Mouse (Mus musculus): ENCODE data around the gene Olfr550. TPM values are rescaled to one million over a fixed set of nuclear protein-coding genes. Genes with fewer than 3 reads are reported as not detected.
"Not testable (repeated sequence)": the region's sequence is repeated elsewhere in the genome, so short reads cannot be mapped to it uniquely, and the experiment has no call there.

The Olfr550 gene
- polyA plus RNA-seq, 1 experiment = not detected

DNA sequence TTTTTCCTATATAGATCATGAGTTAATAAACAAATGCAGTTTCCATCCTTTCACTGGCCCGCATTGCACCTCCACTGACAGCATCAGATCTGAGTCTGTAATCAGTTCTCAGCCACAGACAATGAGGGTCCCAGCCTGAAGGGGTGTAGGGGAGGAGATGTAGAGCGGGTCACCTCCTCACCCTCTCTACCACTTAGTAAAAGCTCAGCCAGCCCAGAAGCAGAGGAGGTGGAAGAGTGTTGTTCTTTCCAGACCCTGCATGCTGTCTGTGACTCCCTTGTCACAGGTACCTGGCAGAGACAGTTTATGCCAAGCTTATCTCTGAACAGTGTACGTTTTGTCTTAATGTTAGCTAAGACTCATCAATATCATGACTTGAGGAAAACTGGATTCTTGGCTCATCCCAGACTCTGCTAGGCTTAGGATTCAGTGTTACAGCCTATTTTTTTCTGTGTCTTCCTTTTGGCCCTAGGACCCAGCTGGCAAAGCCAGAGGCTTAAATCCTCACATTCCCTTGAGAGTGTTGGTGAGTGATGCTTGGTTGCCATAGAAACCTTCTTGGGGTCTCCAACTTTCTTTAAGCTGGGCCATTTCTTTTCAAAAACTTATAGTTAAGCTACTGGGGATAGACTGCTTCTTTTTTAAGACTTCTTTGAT is 2.1 kb downstream of the Olfr550 start:
- no peaks in the 10 kb centered on the region for H3K36me3 ChIP-seq (replicated peaks; ENCODE audit: low read length)
- peaks cover 30% of the 10 kb centered on the region for H3K4me1 ChIP-seq
- no peaks in the 10 kb centered on the region for H3K9me3 ChIP-seq
- H3K27me3 ChIP-seq (replicated peaks) = no peaks in the 10 kb centered on the region
- H3K4me3 ChIP-seq (replicated peaks) = no peak overlapping the region
- TF ChIP-seq GATA1 (IDR thresholded peaks at IDR 0.05; ENCODE audit: borderline replicate concordance, low read length) (no peak), FLI1 (IDR thresholded peaks at IDR 0.05; ENCODE audit: low read length) (no peak)

DNA sequence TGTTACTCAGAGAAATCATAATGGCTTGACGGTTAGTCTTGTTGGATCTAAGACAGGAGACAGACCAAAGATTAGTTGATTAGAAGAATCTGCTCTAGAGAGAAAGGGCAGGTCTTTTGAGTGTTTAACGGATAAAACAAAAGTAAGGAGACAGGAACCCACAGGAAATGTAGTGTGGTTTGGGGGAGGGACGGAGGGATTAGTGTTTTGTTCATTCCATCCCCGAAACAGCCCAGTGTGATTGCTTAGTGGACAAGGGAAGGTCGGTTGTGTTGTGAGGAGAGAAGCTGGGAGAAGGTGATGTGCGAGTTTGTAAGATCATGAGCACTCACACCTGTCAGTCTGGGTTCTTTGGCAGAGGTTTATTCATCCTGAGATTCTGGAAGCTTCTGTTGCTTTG is 4.8 kb downstream of the Olfr550 start:
- H3K4me3 ChIP-seq (replicated peaks) = peak overlapping the region; percentile 28
- no peaks in the 10 kb centered on the region for H3K27me3 ChIP-seq (replicated peaks)
- TF ChIP-seq FLI1 (IDR thresholded peaks at IDR 0.05; ENCODE audit: low read length) = no peak
- no peak for TF ChIP-seq GATA1 (IDR thresholded peaks at IDR 0.05; ENCODE audit: borderline replicate concordance, low read length)
- H3K36me3 ChIP-seq (replicated peaks; ENCODE audit: low read length) = no peaks in the 10 kb centered on the region
- H3K9me3 ChIP-seq = no peaks in the 10 kb centered on the region
- peaks cover 46% of the 10 kb centered on the region for H3K4me1 ChIP-seq

DNA sequence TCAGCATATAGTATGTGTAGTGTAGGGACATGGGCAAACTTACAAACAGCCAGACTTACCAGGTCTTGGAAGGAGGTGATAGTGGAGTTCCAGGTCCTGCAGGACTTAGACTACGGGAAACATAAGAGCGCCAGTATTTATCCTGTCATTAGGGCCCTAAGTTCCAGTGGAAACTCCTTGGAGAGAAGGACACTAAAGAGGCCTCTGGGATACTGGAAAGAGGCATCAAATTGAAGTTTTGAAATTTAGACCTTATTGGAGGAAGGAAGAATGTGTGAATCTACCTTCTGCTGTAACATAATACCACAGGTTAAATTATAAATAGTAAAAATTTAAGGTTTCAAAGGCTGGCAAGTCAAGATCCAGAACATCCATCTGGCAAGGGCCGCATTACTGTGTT is 20.5 kb downstream of the Olfr550 start, which contains the start of gene Olfr551:
Gene Olfr551 (minus strand): TSS at position 101 of the 400 bp plus-strand sequence.
- H3K9me3 ChIP-seq = no peaks in the 10 kb centered on the region
- no peak within 1 kb of the TSS for H3K4me3 ChIP-seq (replicated peaks)
- H3K27me3 ChIP-seq (replicated peaks) = no peaks in the 10 kb centered on the region
- peaks cover 54% of the 10 kb centered on the region for H3K4me1 ChIP-seq
- no peaks in the 10 kb centered on the region for H3K36me3 ChIP-seq (replicated peaks; ENCODE audit: low read length)
- TF ChIP-seq GATA1 (IDR thresholded peaks at IDR 0.05; ENCODE audit: borderline replicate concordance, low read length) (no peak), FLI1 (IDR thresholded peaks at IDR 0.05; ENCODE audit: low read length) (no peak)

DNA sequence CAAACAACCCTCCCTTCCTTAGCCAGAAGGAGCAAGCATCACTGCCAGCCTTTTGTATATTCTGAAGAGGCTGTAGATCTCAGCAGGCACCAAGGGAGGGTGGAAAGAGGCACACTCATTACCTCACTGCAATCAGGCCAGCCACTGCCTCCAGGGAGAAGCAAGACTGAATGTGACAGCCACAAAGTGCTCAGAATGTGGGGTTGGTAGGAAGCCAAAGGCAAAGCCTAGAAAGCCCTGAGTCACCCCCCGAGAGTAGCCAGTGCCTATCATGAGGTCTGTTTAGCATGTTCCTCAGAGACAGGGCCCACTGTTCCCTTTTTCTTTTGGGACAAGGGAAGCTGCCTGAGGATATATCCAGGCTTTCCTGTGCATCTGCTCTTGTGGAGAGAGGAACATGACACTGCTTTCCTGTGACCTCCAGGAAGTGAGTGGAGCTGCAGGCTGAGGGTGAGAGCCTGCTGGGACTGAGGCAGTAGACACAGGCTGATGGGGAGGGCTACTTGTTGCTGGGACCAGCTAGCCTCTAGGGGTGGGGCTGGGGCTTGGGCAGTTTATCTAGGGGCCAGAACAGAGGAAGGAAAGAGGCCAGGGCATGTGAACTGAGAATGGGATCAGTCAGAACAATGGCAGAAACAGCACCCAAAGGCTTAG is 26.3 kb downstream of the Olfr550 start, which contains the start of gene Olfr552:
Gene Olfr552 (plus strand): TSS at position 393 of the 654 bp plus-strand sequence.
- no peak for TF ChIP-seq GATA1 (IDR thresholded peaks at IDR 0.05; ENCODE audit: borderline replicate concordance, low read length)
- TF ChIP-seq FLI1 (IDR thresholded peaks at IDR 0.05; ENCODE audit: low read length) = no peak
- Histone ChIP-seq H3K4me1 (peaks cover 69% of the 10 kb centered on the region), H3K9me3 (no peaks in the 10 kb centered on the region)

DNA sequence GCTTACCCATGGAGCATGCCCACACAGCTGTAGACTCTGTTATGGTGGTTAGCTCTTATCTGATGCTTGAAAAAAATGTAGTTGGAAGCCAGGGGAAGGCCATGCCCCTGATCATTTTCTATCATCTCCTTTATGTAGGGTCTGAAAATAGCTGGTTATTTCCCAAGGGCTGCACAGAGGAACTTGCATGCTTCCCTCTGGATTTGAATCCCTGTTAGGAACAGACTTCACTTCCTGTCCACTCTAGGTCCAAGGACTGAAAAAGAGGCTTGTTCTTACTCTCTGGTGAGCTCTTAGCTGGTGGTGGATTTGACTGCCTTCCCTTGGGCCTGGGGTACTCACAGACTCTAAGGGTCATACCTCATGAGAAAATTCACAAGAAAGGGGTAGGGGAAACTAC is 46.9 kb downstream of the Olfr550 start, which contains the start of gene Olfr553:
Gene Olfr553 (minus strand): TSS at position 101 of the 400 bp plus-strand sequence.
- Histone ChIP-seq H3K4me3 (replicated peaks) (no peak within 1 kb of the TSS), H3K9me3 (no peaks in the 10 kb centered on the region), H3K36me3 (replicated peaks; ENCODE audit: low read length) (peaks cover 4% of the 10 kb centered on the region), H3K27me3 (replicated peaks) (no peaks in the 10 kb centered on the region), H3K4me1 (peaks cover 18% of the 10 kb centered on the region; the same call in 1 of the 2 replicates)
- no peak for TF ChIP-seq FLI1 (IDR thresholded peaks at IDR 0.05; ENCODE audit: low read length)
- TF ChIP-seq GATA1 (IDR thresholded peaks at IDR 0.05; ENCODE audit: borderline replicate concordance, low read length) = no peak

More for the DNA sequence above, 26.3 kb downstream of the Olfr550 start, which contains the start of gene Olfr552:
- peak within 1 kb of the TSS; percentile 81 for H3K4me3 ChIP-seq (replicated peaks)
- no peaks in the 10 kb centered on the region for H3K36me3 ChIP-seq (replicated peaks; ENCODE audit: low read length)
- no peaks in the 10 kb centered on the region for H3K27me3 ChIP-seq (replicated peaks)

DNA sequence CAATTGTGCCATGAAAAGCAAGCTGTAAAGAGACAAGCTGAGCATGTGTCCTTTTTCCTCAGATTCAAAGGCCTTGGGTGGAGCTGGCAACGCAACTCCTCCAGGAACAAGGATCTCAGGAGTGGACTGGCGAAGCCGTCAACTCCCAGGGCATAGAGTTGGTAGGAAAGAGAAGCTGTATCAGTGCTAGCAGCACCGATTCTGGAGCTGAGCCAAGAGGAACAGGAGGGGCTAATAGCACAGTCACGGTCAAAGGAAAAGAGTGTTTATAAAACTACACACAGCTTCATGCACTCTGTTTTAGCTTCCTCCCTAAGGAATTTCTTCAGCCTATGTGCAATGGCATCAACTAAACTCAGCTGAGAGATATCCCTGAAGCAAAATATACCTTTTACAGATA is 48.4 kb downstream of the Olfr550 start:
- H3K9me3 ChIP-seq = no peaks in the 10 kb centered on the region
- H3K4me3 ChIP-seq (replicated peaks) = no peak overlapping the region
- TF ChIP-seq GATA1 (IDR thresholded peaks at IDR 0.05; ENCODE audit: borderline replicate concordance, low read length) (no peak), FLI1 (IDR thresholded peaks at IDR 0.05; ENCODE audit: low read length) (no peak)
- peaks cover 18% of the 10 kb centered on the region; the same call in 1 of the 2 replicates for H3K4me1 ChIP-seq
- H3K36me3 ChIP-seq (replicated peaks; ENCODE audit: low read length) = peaks cover 4% of the 10 kb centered on the region
- no peaks in the 10 kb centered on the region for H3K27me3 ChIP-seq (replicated peaks)

DNA sequence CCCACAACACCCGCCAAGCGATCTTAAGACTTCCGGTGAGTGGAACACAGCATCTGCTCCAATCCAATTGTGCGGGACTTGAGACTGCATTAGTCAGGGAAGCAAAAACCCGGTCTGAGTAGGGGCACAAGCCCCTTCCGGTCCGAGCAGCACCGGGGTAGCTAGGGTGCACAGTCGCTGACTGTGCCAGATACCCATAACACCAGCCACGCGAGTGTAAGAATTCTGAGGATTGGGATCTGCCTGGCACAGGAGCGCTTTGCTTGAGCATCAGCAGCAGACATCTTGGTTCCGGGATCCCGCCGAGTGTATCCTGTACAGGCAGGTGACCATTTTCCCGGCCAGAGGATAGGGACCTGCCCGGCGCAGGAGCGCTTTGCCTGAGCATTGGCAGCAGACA is 49.1 kb downstream of the Olfr550 start:
- H3K27me3 ChIP-seq (replicated peaks); H3K4me3 ChIP-seq (replicated peaks); H3K36me3 ChIP-seq (replicated peaks; ENCODE audit: low read length); H3K9me3 ChIP-seq: not testable (repeated sequence)
- H3K4me1 ChIP-seq = peaks cover 18% of the 10 kb centered on the region; the same call in 1 of the 2 replicates

Other genes with a start within 250 kb of the Olfr550 start
- gene Rrm1, start 129.7 kb upstream of the Olfr550 start, polyA plus RNA-seq (2012; ENCODE audit: insufficient read depth, low replicate concordance) = 13.8 and 46.6 TPM in 2 replicates
- gene Olfr543, start 89.8 kb upstream of the Olfr550 start, polyA plus RNA-seq (2012; ENCODE audit: insufficient read depth, low replicate concordance) = not detected in 2 replicates
- gene Olfr544, start 83.1 kb upstream of the Olfr550 start, polyA plus RNA-seq (2012; ENCODE audit: insufficient read depth, low replicate concordance) = not detected in 2 replicates
- gene Olfr545, start 71.9 kb upstream of the Olfr550 start, polyA plus RNA-seq (2012; ENCODE audit: insufficient read depth, low replicate concordance) = not detected in 2 replicates
- gene Olfr547, start 36.7 kb upstream of the Olfr550 start, polyA plus RNA-seq (2012; ENCODE audit: insufficient read depth, low replicate concordance) = not detected in 2 replicates
- not detected in 2 replicates for gene Olfr548-ps1, start 30.5 kb upstream of the Olfr550 start, polyA plus RNA-seq (2012; ENCODE audit: insufficient read depth, low replicate concordance)
- not detected in 2 replicates for gene Olfr549, start 21.6 kb upstream of the Olfr550 start, polyA plus RNA-seq (2012; ENCODE audit: insufficient read depth, low replicate concordance)
- gene Trim21, start 6.0 kb upstream of the Olfr550 start, polyA plus RNA-seq (2012; ENCODE audit: insufficient read depth, low replicate concordance) = 0.60 and 3.0 TPM in 2 replicates
- gene Olfr551, start 20.4 kb downstream of the Olfr550 start, polyA plus RNA-seq (2012; ENCODE audit: insufficient read depth, low replicate concordance) = not detected in 2 replicates
- 0.06 and 3.2 TPM in 2 replicates for gene Olfr552, start 26.3 kb downstream of the Olfr550 start, polyA plus RNA-seq (2012; ENCODE audit: insufficient read depth, low replicate concordance)
- gene Olfr553, start 46.8 kb downstream of the Olfr550 start, polyA plus RNA-seq (2012; ENCODE audit: insufficient read depth, low replicate concordance) = not detected in 2 replicates
- not detected in 2 replicates for gene Olfr554, start 67.0 kb downstream of the Olfr550 start, polyA plus RNA-seq (2012; ENCODE audit: insufficient read depth, low replicate concordance)
- gene Olfr555, start 87.4 kb downstream of the Olfr550 start, polyA plus RNA-seq (2012; ENCODE audit: insufficient read depth, low replicate concordance) = not detected in 2 replicates
- gene Olfr556, start 93.5 kb downstream of the Olfr550 start, polyA plus RNA-seq (2012; ENCODE audit: insufficient read depth, low replicate concordance) = not detected in 2 replicates
- gene Trim68, start 115.9 kb downstream of the Olfr550 start, polyA plus RNA-seq (2012; ENCODE audit: insufficient read depth, low replicate concordance) = 0.73 and 1.0 TPM in 2 replicates
- not detected in 2 replicates for gene Olfr557, start 124.5 kb downstream of the Olfr550 start, polyA plus RNA-seq (2012; ENCODE audit: insufficient read depth, low replicate concordance)
- gene Olfr558, start 130.8 kb downstream of the Olfr550 start, polyA plus RNA-seq (2012; ENCODE audit: insufficient read depth, low replicate concordance) = not detected in 2 replicates
- gene Olfr33, start 147.6 kb downstream of the Olfr550 start, polyA plus RNA-seq (2012; ENCODE audit: insufficient read depth, low replicate concordance) = not detected in 2 replicates
- gene Olfr559, start 156.0 kb downstream of the Olfr550 start, polyA plus RNA-seq (2012; ENCODE audit: insufficient read depth, low replicate concordance) = not detected in 2 replicates
- 0.17 TPM in 1 of 2 replicates, not detected in the other for gene Olfr560, start 187.9 kb downstream of the Olfr550 start, polyA plus RNA-seq (2012; ENCODE audit: insufficient read depth, low replicate concordance)
- gene Olfr78, start 188.0 kb downstream of the Olfr550 start, polyA plus RNA-seq (2012; ENCODE audit: insufficient read depth, low replicate concordance) = not detected in 2 replicates
- gene Olfr561, start 199.8 kb downstream of the Olfr550 start, polyA plus RNA-seq (2012; ENCODE audit: insufficient read depth, low replicate concordance) = not detected in 2 replicates
- not detected in 2 replicates for gene Olfr564, start 232.0 kb downstream of the Olfr550 start, polyA plus RNA-seq (2012; ENCODE audit: insufficient read depth, low replicate concordance)